Mouse (Mus musculus) kidney, embryonic 14.5 days (tissue): ENCODE data around the gene Add3. TPM values are rescaled to one million over a fixed set of nuclear protein-coding genes. Genes with fewer than 3 reads are reported as not detected.

ENCODE experiments used
- ATAC-seq: fragments of 200-750 bp; cut with Nextera tagmentation; 2 replicates; pipeline ENCODE4 v1.8.0; 2017; ENCODE audit warnings: moderate number of reproducible peaks, mild to moderate bottlenecking, moderate TSS enrichment, moderate library complexity; ENCODE audit not compliant: low FRiP score, low TSS enrichment
- H3K27ac ChIP-seq: fragments of 300-500 bp; sonication (generic); 2 replicates; pipeline ENCODE4 v1.5.1; 2014; ENCODE audit warnings: low read depth, mild to moderate bottlenecking, low read length, moderate library complexity, mixed read lengths
- H3K27me3 ChIP-seq: fragments of 300-500 bp; sonication (generic); 2 replicates; pipeline ENCODE4 v1.6.1; 2014; ENCODE audit warnings: mild to moderate bottlenecking, low read length; ENCODE audit not compliant: control insufficient read depth, insufficient read depth
- H3K36me3 ChIP-seq: fragments of 300-500 bp; sonication (generic); 2 replicates; pipeline ENCODE4 v1.6.1; 2014; ENCODE audit warnings: low read length, mixed read lengths; ENCODE audit not compliant: control insufficient read depth, insufficient read depth
- H3K4me1 ChIP-seq: fragments of 300-500 bp; sonication (generic); 2 replicates; pipeline ENCODE4 v1.6.1; 2014; ENCODE audit warnings: low read length, mixed read lengths; ENCODE audit not compliant: control insufficient read depth, insufficient read depth
- H3K4me2 ChIP-seq: fragments of 300-500 bp; sonication (generic); replicated peaks from 2 replicates; pipeline ENCODE4 v1.6.1; 2014; ENCODE audit warnings: low read depth, mild to moderate bottlenecking, low read length
- H3K4me3 ChIP-seq: fragments of 300-500 bp; sonication (generic); 2 replicates; pipeline ENCODE4 v1.5.1; 2014; ENCODE audit warnings: mild to moderate bottlenecking, low read length
- H3K9ac ChIP-seq: fragments of 300-500 bp; sonication (generic); 2 replicates; pipeline ENCODE4 v1.6.1; 2014; ENCODE audit warnings: low read depth, mild to moderate bottlenecking, low read length, moderate library complexity
- H3K9me3 ChIP-seq: fragments of 300-500 bp; sonication (generic); 2 replicates; pipeline ENCODE4 v1.6.1; 2016; ENCODE audit warnings: low read length; ENCODE audit not compliant: control insufficient read depth
- WGBS: fragments of 180-500 bp; shearing (Covaris S2); extraction: QIAGEN DNeasy Blood & Tissue Kit; methylation state at CpG from one replicate; pipeline ENCODE4 v1.1.7; 2014; 5-methylcytosine and 5-hydroxymethylcytosine counted together
- polyA plus RNA-seq: library from polyadenylated mRNA; unstranded; fragments of >200 nt; fragmentation: Nextera tagmentation; extraction: Ambion mirVana; gene quantifications from 2 replicates; pipeline ENCODE4 v1.2.1, GENCODE M21; 2014

Gene Add3
- polyA plus RNA-seq, 1 experiment from 2014 or later: 76.1 TPM

DNA sequence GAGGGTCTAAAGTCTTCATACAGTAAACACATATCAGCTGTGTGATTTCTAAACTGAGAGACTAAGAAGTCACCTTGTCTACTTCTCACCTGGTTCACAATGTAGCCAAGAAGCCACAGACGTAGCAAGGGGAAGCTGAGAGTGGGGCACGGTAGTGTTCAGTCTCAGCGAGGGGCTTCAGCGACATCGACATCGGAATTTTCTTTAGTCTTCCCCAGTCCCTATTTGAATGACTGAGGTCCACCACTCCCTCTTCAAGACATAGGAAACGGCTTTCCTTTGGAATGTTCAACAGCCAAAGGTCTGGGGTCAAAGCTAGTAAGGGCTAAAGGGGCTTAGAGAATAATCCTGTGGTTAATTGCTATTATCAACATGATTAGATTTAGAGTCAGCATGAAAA, 121.8 kb downstream of the Add3 start:
- Histone ChIP-seq H3K4me2 (no peak overlapping the region), H3K9ac (no peak overlapping the region), H3K4me1 (no peaks in the 10 kb centered on the region), H3K36me3 (no peaks in the 10 kb centered on the region), H3K27ac (no peak overlapping the region), H3K27me3 (no peaks in the 10 kb centered on the region), H3K4me3 (no peak overlapping the region), H3K9me3 (no peaks in the 10 kb centered on the region)
- ATAC-seq: no peak
- 82% methylated on average over 7 of the region's 7 CpGs for WGBS

DNA sequence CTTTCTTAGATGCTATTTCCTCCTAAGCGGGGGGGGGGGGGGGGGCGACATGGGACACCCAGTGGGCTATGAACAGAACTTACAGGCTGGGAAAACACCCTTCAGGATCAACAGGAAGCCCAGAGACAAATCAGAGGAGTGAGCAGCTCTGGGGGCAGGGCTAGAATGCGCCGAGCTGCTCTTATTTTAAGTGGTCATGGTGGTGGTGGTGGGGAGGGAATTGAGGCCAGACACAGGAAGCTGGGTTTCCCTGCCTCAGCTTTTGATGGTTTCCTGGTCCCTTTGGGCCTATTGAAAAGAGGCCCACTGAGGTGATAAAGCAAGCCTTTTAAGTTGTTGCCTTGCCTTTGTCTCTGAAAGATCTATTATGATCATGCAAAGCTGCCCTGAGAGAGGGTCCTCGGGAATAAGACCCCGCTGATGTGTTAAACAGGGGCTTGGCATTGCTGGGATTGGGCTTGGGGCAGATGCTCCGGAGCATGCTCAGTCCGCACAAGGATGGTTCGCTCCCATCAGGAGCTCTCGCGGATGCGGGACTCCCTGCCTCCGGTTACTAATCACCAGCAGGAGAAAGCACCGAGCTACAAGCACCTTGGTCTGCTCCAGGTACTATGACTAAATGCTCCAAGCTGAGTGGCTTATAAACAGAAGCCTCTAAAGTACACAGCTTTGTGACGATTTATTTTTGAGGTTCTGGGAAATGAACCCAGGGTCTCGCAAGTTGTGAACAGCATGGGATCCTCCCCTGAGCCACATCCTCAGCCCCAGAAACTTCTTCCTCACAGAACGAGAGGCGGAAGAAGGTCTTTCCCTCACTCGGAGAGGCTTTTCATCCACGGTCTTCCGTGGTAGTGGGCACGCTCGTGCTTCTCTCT, 123.9 kb downstream of the Add3 start:
- Histone ChIP-seq H3K36me3 (no peaks in the 10 kb centered on the region), H3K27me3 (no peaks in the 10 kb centered on the region), H3K4me2 (no peak overlapping the region), H3K27ac (no peak overlapping the region), H3K4me3 (no peak overlapping the region), H3K9me3 (no peaks in the 10 kb centered on the region), H3K9ac (no peak overlapping the region), H3K4me1 (no peaks in the 10 kb centered on the region)
- ATAC-seq: no peak
- WGBS: 42% methylated on average over 21 of the region's 23 CpGs

DNA sequence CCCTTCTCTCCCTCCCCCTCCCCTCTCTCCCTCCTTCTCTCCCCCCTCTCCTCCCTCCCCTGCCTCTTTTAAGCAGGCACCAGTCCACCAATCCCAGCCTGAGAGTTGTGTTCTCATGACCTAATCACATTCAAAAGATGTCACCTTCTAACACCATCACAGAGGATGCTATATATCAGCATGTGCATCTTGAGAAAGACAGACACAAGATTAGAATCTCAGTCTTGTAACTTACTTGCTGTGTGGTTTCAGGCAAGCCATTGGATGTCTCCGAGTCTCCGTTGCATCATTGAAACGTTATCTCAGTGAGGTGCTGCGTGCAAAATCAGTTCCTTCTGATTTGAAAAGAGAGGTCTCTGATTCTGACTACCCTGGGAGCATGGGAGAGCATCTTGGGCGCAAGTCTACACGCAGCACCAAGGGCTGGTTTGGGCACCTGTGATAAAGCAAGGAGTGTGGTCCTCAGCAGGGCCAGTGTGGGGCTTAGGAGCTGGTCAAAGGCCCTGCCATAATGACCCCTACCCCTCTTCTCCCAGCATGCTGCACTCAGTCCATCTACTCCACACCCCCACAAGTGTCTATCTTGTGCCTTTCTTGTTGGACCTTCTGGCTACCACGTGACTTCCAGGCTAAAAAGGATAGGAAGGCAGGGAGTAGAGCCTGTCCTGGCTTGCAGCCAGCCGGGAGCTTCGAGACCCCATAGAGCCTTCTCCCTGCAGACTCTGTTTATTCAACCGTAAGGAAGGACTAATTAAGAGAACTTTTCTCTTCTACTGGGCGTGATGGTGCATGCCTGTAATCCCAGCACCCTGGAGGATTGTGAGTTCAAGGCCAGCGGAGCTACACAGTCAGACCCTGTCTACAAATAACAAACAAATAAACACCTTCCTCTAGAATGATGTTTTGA, 124.8 kb downstream of the Add3 start:
- H3K4me2 ChIP-seq: no peak overlapping the region
- no peaks in the 10 kb centered on the region for H3K9me3 ChIP-seq
- H3K4me1 ChIP-seq: no peaks in the 10 kb centered on the region
- H3K4me3 ChIP-seq: no peak overlapping the region
- 0 out of 2 replicates have a peak, but pooled peaks have one; percentile 33 for ATAC-seq
- H3K27ac ChIP-seq: no peak overlapping the region
- WGBS: 51% methylated on average over 12 of the region's 12 CpGs
- H3K9ac ChIP-seq: no peak overlapping the region
- H3K36me3 ChIP-seq: no peaks in the 10 kb centered on the region
- no peaks in the 10 kb centered on the region for H3K27me3 ChIP-seq

DNA sequence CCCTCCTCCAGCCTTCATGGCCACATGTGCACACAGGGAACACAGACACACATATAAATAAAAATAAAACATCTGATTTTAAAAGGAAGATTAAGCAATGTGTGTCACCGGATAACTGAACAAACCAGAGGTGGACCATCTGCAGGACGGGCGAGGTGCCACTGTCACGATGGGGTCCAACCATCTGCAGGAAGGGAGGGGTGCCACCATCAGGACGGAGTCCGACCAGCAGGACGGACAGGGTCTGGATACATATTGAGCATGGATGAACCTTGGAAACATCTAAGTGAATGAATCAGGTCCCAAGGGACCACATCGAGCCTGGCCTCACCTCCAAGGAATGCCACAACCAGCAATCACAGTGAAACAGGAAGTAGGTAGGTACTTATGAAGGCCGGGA, 127.1 kb downstream of the Add3 start:
- H3K4me3 ChIP-seq: no peak overlapping the region
- H3K4me1 ChIP-seq: no peaks in the 10 kb centered on the region
- H3K9me3 ChIP-seq: no peaks in the 10 kb centered on the region
- no peak overlapping the region for H3K4me2 ChIP-seq
- no peak for ATAC-seq
- 91% methylated on average over 9 of the region's 9 CpGs for WGBS
- no peaks in the 10 kb centered on the region for H3K36me3 ChIP-seq
- H3K27ac ChIP-seq: no peak overlapping the region
- H3K9ac ChIP-seq: no peak overlapping the region
- no peaks in the 10 kb centered on the region for H3K27me3 ChIP-seq

DNA sequence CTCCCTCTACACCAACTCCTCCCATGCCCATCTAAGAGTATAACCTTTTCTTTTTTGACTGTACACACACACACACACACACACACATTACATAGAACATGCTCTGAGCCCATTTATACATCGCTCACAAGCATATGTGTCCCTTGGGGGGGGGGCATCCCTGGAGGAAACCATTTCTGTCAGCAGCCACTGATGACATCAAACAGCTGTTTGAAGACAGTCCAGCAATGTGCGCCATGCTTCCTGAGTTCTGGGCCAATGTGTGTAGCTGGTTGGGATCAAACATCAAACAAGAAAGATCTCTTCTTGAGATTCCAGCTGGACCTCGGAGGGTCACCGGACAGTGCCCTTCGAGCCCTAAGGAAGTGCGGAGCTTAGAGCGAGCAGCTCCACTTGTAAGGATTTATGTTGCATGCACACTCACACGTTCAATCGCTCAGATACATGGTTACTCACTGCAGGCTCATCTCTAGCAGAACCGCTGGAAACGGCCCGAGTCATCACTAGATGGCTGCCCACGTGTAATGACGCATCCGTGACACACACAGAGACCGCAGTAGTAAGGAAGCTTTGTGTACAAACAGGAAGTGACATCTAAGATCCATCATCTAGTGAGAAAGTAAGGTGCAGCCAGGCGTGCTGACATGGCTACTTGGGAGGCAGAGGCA, 132.9 kb downstream of the Add3 start:
- WGBS: 78% methylated on average over 17 of the region's 17 CpGs
- Histone ChIP-seq H3K27ac (no peak overlapping the region), H3K9ac (no peak overlapping the region), H3K4me1 (peaks cover 7% of the 10 kb centered on the region; the same call in 1 of the 2 replicates), H3K9me3 (no peaks in the 10 kb centered on the region), H3K27me3 (no peaks in the 10 kb centered on the region), H3K4me3 (no peak overlapping the region), H3K4me2 (no peak overlapping the region), H3K36me3 (no peaks in the 10 kb centered on the region)
- ATAC-seq: no peak

DNA sequence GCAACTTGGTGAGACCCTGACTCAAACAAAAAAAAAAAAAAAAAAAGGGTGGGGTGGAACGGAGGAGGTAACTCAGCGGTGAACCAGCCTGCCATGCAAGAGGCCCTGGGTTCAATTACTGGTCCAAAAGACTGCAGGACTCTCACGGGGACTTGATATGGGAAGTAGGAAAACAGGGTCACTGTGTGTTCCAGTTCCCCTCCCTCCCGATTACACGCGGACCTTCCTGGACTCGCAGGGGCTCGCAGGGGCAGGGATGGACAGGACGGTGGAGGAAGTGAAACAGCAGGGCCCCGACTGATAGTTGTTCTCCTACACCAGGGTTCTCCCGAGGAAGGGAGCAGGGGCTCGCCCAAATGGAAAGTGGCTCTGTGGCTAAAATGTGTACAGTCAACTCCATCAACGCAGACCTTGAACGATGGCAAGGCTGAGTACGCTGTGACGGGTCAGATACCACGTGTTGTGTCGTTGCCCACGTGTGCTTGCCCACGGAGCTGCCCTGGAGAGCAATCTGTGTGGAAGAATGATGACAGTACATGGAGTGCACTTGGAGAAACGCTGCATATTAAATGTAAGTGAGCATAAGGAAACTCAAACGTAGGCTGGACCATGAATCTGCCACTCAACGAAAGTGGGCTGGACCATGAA, 133.7 kb downstream of the Add3 start:
- Histone ChIP-seq H3K9me3 (no peaks in the 10 kb centered on the region), H3K9ac (no peak overlapping the region), H3K27me3 (no peaks in the 10 kb centered on the region), H3K4me1 (peaks cover 7% of the 10 kb centered on the region; the same call in 1 of the 2 replicates), H3K4me2 (no peak overlapping the region), H3K4me3 (no peak overlapping the region), H3K36me3 (no peaks in the 10 kb centered on the region), H3K27ac (no peak overlapping the region)
- WGBS: 85% methylated on average over 23 of the region's 23 CpGs
- no peak for ATAC-seq

DNA sequence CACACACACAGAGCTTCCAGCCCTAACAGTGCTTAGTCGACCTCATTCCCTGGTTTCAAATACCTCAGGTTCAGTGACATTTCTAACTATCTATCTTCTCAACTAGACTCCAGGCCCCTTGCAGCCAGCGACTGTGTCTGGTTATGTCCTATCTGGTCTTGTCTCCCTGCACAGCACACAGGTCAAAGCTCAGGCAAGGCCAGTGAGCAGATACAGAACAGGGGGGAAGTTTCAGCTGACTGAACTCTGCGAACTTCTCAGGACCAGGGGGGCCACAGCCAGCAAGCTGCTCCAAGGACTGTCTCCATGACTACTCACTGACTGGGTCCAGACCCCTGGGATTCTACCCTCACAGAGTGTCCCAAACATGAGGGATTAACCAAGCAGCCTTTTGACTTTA, 135.0 kb downstream of the Add3 start:
- Histone ChIP-seq H3K4me2 (no peak overlapping the region), H3K9ac (no peak overlapping the region), H3K27ac (no peak overlapping the region), H3K27me3 (no peaks in the 10 kb centered on the region), H3K4me3 (no peak overlapping the region), H3K36me3 (no peaks in the 10 kb centered on the region), H3K4me1 (peaks cover 7% of the 10 kb centered on the region; the same call in 1 of the 2 replicates), H3K9me3 (no peaks in the 10 kb centered on the region)
- no peak; the same call in 1 of the 2 replicates for ATAC-seq
- WGBS: 13% methylated on average over 3 of the region's 3 CpGs

DNA sequence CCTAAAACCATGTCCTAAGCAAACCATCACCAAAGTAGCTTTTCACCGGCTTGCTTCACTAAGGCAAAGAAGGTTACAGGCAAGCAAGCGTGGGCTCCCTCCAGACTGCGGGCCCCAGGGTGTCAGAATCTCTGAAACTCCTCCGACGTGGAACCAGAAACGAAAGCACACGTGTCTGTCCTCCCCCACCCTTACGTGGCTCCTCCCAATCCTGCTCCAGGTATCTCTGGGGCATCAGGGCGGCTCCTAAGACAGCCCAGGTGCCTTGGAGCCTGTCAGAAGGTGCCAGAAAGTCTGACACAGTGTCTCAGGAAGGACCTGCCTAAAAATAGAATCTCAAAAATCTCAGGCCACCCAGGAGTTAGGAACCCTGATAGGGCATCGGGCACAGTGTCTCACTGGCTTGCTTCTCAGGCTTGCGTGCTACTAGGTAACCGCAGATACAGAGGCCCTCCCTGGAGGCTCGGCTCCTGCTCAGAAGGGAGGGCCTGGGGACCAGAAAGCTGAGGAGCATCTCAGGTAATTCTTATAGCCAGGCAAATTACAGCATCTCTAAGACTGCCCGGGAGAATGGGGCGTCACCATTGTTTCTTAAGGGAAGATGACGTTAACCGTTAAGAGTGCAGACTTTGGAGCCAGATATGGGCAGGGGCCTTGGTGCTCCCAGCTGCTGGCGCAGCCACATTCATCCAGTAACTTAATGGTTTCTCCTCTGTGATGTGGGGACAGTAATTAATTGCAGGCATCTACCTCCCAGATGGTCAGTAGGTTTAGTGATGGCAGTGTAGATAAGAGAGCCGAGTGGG, 136.9 kb downstream of the Add3 start:
- no peak overlapping the region for H3K4me2 ChIP-seq
- H3K4me1 ChIP-seq: peaks cover 7% of the 10 kb centered on the region; the same call in 1 of the 2 replicates
- no peak overlapping the region for H3K4me3 ChIP-seq
- no peak overlapping the region for H3K9ac ChIP-seq
- WGBS: 59% methylated on average over 19 of the region's 19 CpGs
- no peak for ATAC-seq
- H3K9me3 ChIP-seq: no peaks in the 10 kb centered on the region
- H3K36me3 ChIP-seq: no peaks in the 10 kb centered on the region
- no peak overlapping the region for H3K27ac ChIP-seq
- no peaks in the 10 kb centered on the region for H3K27me3 ChIP-seq
